Mouse (Mus musculus) urinary bladder, postnatal 25 days (tissue): Measurements from ENCODE around the gene Sphk2.
A peak's percentile ranks its signal among the peaks of the same experiment; 100 is the strongest.

Experiments
- DNase-seq: peaks from one replicate; pipeline ENCODE4 v3.0.0; 2022; ENCODE audit warnings: low spot score

Gene Sphk2

DNA sequence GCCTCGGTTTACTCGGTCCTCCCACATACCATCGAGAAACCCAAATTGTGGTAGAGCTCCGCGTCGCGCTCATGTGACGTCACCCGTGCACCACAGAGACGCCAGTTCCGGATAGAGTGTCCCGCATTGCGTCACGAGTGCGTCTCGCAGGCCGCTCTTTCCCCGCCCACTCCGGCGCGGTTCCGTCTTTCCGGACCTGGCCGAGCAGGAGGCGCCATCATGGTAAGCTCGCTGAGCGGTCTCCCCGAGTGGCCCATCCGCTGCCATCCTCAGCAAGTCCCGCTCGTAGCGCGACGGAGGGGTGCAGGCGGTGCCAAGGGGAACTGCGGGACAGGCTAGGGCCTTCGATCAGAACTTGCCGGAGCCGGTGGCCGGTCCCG lies at the start of gene Sphk2:
Gene Sphk2 (minus strand): TSS at position 85 of the 380 bp plus-strand sequence.
- peak; percentile 98 for DNase-seq

- DNase-seq = no peak
Observed at GRCm38 (mm10) chr7:45767500-45767899, 49.7 kb upstream of the Sphk2 start.

GRCm38 (mm10) chr7:45766764-45767163 lies 49.0 kb upstream of the Sphk2 start:
- DNase-seq = no peak

DNA sequence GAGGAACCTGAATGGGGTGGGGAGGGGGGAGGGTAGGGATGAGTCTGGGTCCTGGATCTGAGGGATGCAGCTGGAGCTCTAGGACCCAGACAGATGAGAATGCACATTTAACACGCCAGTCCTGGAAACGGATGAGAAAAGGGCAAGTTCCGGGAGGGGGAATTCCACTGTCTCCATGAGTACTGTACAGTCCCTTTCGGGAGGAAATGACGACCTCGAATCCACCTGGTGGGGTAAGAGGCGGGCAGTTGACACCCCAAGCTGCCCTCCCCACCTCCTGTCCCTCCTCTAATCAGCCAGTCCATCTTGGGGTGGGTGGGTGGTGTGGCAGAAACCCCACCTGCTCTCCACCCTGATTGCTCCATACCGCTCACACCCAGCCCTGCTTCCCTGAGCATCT lies 48.2 kb upstream of the Sphk2 start:
- DNase-seq = no peak

DNA sequence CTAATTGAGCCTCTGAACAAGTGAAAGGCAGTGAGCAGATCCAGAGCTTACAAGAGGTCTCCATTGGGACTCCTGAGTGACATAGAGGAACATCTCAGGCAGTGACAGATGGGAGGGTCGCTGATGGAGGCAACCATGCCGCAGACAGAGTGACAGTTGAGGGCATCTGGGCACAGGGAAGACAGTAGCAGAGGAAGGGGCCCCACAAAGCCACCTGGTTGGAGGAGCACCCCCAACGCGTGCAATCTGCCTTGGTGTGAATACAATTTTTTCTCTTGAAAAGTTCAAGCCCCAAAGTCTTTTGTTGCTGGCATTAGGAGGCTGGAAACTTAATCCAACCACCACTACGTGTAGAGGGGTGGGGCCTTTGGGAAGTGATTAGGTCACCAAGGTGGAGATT lies 42.3 kb upstream of the Sphk2 start:
- DNase-seq = no peak

DNA sequence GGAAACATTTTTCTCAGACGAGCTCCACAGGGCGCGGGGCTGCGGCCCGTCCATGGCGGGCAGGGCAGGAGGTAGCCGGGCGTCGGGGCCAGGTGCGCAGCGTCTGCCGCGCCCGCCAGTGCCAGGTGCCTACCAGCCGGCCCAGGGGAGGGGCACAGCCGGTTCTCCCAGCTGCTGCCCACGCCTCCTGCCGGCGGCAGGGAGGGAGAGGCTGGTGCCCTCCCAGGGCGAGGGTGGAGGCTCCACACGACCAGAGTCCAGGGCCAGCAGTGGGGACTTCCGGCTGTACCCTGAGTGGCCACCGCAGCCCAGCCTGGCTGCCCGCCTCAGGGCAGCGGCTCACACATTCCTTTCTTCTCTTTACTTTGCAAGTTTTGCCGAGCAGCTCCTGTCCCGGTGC lies 41.6 kb upstream of the Sphk2 start:
- peak; percentile 39 for DNase-seq

DNA sequence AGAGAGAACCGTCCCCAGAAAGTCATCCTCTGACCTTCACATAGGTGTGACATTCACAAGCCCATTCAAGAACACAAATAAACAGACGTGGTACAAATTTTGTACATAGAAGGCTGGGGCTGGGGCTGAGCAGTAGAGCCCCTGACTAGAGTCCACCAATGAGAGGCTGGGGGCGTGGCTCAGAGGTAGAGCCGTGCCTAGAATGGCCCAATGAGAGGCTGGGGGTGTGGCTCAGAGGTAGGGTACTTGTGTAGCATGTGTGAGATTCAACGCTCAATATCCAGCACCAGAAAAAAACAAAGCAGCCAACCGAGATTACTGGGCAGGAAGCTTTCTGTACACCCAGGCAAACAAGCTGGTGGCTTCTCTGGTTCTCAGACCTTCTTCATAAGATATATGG lies 37.9 kb upstream of the Sphk2 start:
- no peak for DNase-seq

DNA sequence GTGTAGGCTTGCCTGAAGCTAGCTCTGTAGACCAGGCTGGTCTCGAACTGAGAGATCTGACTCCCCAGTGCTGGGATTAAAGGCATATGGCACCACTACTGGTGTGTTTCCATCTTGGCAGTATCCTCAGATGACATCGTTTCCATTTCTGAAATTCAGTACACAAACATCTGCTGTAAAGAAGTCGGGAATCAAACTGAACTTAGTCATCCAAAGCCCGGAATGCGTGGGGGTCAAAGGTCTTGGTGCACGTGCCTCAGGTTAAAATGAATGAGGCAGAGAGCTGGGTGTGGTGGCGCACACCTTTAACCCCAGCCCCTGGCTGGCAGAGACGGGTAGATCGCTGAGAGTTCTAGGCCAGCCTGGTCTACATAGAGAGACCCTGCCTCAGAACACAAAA lies 32.4 kb upstream of the Sphk2 start:
- no peak for DNase-seq

GRCm38 (mm10) chr7:45749401-45749800 lies 31.6 kb upstream of the Sphk2 start:
- DNase-seq = no peak

- no peak for DNase-seq
Observed at GRCm38 (mm10) chr7:45748110-45748509, 30.3 kb upstream of the Sphk2 start.

- DNase-seq = no peak
Observed at GRCm38 (mm10) chr7:45747450-45747849, 29.6 kb upstream of the Sphk2 start.

- DNase-seq = no peak
Observed at GRCm38 (mm10) chr7:45746518-45746917, 28.7 kb upstream of the Sphk2 start.

DNA sequence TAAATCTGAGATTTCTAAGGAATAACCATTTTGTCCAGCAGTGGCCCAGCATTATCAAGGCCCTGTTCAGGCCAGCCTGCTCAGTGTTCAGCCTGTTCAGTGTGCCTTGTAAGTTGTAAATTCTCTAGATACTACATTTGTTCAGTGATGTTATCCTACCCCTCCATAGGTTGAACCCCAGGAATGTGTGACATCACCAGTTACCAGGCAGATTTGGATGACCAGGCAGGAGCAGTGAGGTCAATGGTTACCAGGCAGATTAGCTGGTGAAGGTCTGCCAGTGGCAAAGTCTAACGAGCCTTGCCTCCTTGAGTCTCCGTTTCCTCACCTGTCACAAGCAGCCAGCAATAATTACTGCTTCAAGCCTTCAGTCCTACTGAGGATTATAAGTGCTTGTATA lies 26.6 kb upstream of the Sphk2 start:
- peak; percentile 83 for DNase-seq

DNA sequence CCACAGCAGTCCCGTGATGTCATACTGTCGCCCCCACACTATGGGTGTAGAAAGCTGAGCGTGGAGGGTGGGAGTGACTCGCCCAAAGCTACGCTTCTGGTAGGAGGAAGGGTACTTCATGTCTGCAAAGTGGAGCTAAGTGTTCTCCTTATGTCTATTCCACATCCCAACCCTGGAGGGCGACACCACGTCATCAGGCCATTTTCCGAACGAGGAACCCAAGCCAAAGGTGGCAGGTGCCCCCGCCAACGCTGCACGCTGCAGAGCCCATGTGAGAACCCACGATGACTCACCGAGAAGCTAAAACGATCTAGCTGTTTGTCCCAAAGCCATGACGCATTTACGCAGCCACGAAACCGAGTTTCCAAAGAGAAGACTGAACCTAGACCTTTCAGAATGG lies 24.5 kb upstream of the Sphk2 start:
- DNase-seq = no peak

GRCm38 (mm10) chr7:45741777-45742176 lies 24.0 kb upstream of the Sphk2 start:
- DNase-seq = no peak

- no peak for DNase-seq
Observed at GRCm38 (mm10) chr7:45741308-45741707, 23.5 kb upstream of the Sphk2 start.

DNA sequence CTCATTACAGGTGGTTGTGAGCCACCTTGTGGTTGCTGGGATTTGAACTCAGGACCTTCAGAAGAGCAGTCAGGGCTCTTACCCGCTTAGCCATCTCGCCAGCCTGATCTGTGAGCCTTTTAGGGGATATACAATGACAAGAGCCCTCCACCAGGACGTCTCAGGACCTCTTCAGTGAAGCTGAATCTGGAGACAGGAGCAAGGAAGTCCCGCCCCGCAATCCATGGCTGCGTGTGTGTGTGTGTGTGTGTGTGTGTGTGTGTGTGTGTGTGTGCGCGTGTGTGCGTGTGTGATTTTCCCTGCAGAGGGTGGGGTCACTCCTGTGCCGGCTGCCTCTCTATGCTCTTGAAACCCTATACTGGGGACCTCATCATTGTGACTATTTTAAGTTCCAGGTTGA lies 22.0 kb upstream of the Sphk2 start:
- no peak for DNase-seq

DNA sequence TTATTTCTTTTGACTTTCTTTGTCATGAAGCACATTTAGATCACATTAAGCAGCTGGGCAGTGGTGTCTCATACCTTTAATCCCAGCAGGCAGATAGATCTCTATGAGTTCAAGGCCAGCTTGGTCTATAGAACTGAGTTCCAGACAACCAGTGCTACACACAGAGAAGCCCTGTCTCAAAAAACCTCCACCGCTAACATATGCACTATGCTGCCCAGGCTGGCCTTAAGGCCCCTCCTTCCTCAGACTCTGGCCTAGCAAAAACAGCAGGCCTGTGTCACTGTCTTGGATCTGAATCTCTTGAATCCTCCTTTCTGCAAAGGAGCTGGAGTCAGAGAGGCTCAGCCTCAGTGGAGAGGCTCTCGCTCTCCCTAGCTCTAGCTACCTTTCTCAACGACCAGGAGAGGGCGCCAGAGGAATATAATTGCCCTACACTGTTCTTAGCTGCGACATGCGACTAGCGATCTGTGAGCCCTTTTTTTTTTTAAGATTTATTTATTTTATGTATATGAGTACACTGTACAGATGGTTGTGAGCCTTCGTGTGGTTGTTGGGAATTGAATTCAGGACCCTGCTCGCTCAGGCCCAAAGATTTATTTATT lies 21.5 kb upstream of the Sphk2 start:
- peak; percentile 81 for DNase-seq

GRCm38 (mm10) chr7:45733477-45733876 lies 15.7 kb upstream of the Sphk2 start:
- no peak for DNase-seq

- no peak for DNase-seq
Observed at GRCm38 (mm10) chr7:45730727-45731431, 13.1 kb upstream of the Sphk2 start.

GRCm38 (mm10) chr7:45727625-45728024 lies 9.8 kb upstream of the Sphk2 start:
- no peak for DNase-seq

DNA sequence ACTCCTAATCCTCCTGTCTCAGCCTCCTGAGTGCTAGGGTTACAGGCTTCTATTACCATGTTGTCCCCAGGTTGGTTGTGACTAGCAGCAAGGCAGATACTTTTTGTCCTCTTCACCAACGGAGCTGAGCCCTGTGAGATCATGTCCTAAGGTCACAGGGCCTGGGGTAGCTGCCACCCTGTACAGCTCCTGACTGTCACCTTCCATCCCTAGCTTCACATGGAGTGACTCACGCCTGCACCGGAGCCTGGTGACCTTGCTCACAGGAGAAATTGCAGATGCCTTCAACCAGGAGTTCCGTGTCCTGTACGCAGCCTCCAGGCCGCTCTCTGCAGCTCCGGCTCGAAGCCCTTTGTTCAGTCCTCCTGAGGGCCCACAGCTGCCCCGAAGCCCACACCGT lies 8.6 kb upstream of the Sphk2 start:
- no peak for DNase-seq

DNA sequence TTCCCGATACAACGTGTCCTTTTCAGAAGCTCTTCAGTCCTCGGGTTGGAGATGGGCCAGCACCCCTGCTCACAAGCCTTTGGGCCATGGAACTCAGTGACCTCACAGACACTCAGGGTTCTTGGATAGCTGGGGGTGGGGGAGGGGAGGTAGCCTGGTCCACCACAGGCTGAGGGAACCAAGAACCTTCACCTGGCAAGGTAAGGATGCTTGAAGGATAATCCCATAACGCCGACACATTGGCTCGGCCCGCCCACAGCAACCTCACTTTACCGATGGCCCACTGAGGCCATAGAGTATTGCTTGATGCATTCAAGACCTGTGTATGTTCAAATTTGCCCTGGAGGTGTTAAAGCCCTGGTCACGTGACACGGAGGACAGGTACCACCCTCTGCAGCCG lies 7.9 kb upstream of the Sphk2 start, which contains the start of gene Spaca4:
Gene Spaca4 (minus strand): TSS at position 101 of the 400 bp plus-strand sequence.
- no peak for DNase-seq

DNA sequence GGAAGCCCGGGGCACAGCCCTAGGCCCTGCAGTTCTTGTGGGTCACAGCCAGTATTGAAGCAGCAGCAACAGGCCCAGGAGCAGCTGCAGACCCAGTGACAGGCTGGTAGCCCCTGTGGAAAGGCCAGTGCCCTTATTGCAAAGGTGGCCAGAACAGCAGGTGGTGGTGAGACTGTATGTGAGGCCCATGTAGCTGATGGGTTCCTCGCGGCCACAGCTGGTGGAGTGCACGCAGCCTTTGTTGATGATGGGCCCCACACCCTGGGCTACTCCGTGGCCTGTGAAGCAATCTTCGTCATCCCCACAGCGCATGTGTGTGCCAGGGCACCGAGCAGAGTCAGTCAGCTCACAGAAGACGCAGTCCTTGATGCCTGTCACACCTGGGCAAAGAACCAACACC lies 7.3 kb upstream of the Sphk2 start:
- DNase-seq = no peak
